Mouse (Mus musculus): ENCODE data around the gene Npdc1. TPM values are rescaled to one million over a fixed set of nuclear protein-coding genes. Genes with fewer than 3 reads are reported as not detected.

Gene Npdc1
- polyA plus RNA-seq, 1 experiment from 2014 or later: 106 TPM

DNA sequence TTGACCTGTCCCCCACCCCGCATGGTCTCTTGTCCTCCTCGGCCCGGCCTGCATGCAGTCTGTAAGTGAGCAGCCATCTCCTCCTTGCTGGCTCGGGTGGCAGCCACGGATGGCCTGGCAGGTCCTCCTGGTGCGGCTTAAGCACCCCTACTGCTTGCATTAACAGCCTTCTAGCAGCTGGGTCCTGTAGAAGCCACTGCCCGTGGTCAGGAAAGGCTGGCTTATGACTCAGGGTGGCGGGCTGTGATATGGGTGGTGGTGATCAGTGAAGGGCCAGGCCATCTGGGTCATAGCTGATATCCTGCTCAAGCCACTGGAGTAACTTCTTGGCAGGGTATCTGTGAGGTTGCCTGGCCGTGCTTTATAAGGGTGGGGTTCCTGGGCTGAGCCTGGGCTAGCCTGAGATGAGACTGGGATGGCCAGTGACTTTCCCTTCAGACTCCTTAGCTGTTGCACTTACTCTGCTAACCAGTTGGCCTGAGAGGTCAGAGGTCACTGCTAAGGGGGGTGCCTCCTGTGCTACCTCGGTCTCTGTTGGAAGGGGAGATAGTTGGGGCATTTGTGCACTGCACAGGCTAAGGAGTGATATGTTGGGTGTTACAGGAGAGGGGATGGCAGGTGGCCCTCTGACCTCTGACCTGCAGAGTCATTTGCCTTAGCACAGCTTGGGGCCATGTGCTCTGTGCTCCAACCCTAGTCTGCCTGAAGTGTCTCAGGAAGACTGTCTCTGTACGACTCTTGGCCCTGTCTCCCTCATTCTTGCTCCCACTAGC is 33.4 kb downstream of the Npdc1 start:
- no peak for ATAC-seq (ENCODE audit: low FRiP score)
- peaks cover 9% of the 10 kb centered on the region for H3K4me1 ChIP-seq (ENCODE audit: control insufficient read depth, insufficient read depth, low read length)
- peaks cover 4% of the 10 kb centered on the region; the same call in 1 of the 2 replicates for H3K27me3 ChIP-seq (ENCODE audit: control insufficient read depth, insufficient read depth, low read length)
- no peak overlapping the region for H3K27ac ChIP-seq (ENCODE audit: low read depth, low read length)
- no peak overlapping the region for H3K9ac ChIP-seq (ENCODE audit: low read length)
- H3K4me2 ChIP-seq: no peak overlapping the region
- WGBS: 78% methylated on average over 11 of the region's 11 CpGs
- DNase-seq (ENCODE audit: low spot score, missing footprints): no peak
- H3K9me3 ChIP-seq (ENCODE audit: control insufficient read depth, low read length): no peaks in the 10 kb centered on the region
- H3K4me3 ChIP-seq (ENCODE audit: low read depth, low read length): no peak overlapping the region
- no peaks in the 10 kb centered on the region for H3K36me3 ChIP-seq (ENCODE audit: control insufficient read depth, insufficient read depth, low read length)

DNA sequence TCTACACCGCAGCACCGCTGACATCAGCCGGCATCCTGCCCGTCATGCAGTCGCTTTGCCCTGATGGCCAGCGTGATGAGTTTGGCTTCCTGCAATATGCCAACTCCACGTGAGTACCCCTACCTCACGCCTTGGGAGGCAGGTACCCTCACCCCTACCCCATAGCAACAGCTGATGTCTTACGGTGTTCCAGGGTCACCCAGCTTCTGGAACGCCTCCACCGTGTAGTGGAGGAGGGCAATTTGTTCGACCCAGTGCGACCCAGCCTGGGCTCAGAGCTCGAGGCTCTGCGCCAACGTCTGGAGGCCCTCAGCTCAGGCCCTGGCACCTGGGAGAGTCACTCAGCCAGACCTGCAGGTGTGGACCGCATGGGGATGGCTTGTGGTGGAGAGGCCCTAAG is 34.0 kb downstream of the Npdc1 start:
- no peak overlapping the region for H3K27ac ChIP-seq (ENCODE audit: low read depth, low read length)
- DNase-seq (ENCODE audit: low spot score, missing footprints) (no peak), ATAC-seq (ENCODE audit: low FRiP score) (no peak)
- WGBS: 93% methylated on average over 17 of the region's 17 CpGs
- H3K4me2 ChIP-seq: no peak overlapping the region
- H3K9me3 ChIP-seq (ENCODE audit: control insufficient read depth, low read length): no peaks in the 10 kb centered on the region
- peaks cover 9% of the 10 kb centered on the region for H3K4me1 ChIP-seq (ENCODE audit: control insufficient read depth, insufficient read depth, low read length)
- H3K36me3 ChIP-seq (ENCODE audit: control insufficient read depth, insufficient read depth, low read length): 0 out of 2 replicates have a peak, but pooled peaks cover 2% of the 10 kb centered on the region
- no peak overlapping the region for H3K4me3 ChIP-seq (ENCODE audit: low read depth, low read length)
- peaks cover 4% of the 10 kb centered on the region; the same call in 1 of the 2 replicates for H3K27me3 ChIP-seq (ENCODE audit: control insufficient read depth, insufficient read depth, low read length)
- H3K9ac ChIP-seq (ENCODE audit: low read length): no peak overlapping the region

GRCm38 (mm10) chr2:25434292-25434691 is 35.1 kb downstream of the Npdc1 start:
- H3K9ac ChIP-seq (ENCODE audit: low read length): no peak overlapping the region
- no peak overlapping the region for H3K4me2 ChIP-seq
- DNase-seq (ENCODE audit: low spot score, missing footprints): no peak
- peaks cover 4% of the 10 kb centered on the region; the same call in 1 of the 2 replicates for H3K27me3 ChIP-seq (ENCODE audit: control insufficient read depth, insufficient read depth, low read length)
- no peak overlapping the region for H3K4me3 ChIP-seq (ENCODE audit: low read depth, low read length)
- ATAC-seq (ENCODE audit: low FRiP score): no peak
- H3K27ac ChIP-seq (ENCODE audit: low read depth, low read length): no peak overlapping the region
- peaks cover 9% of the 10 kb centered on the region for H3K4me1 ChIP-seq (ENCODE audit: control insufficient read depth, insufficient read depth, low read length)
- 89% methylated on average over 8 of the region's 8 CpGs for WGBS
- H3K9me3 ChIP-seq (ENCODE audit: control insufficient read depth, low read length): no peaks in the 10 kb centered on the region
- H3K36me3 ChIP-seq (ENCODE audit: control insufficient read depth, insufficient read depth, low read length): 0 out of 2 replicates have a peak, but pooled peaks cover 4% of the 10 kb centered on the region

DNA sequence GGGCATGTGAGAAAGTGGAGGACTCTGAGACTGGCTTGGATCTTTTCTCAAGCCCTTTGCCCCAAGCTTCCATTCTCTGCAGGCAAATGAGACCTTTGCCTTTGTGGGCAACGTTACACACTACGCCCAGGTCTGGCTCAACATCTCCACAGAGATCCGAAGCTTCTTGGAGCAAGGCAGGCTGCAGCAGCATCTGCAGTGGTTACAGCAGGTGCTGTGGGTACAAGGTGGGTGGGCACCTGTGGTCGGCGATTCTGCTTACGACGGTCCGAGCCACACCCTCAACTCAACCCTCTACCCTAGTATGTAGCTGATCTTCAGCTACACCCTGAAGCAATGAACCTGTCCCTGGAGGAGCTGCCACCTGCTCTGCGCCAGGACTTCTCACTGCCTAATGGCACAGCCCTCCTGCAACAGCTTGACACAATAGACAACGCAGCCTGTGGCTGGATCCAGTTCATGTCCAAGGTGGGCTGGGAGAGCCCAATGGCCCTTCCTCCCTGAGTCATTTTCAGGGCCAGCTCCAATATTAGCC is 37.2 kb downstream of the Npdc1 start:
- ATAC-seq (ENCODE audit: low FRiP score) (no peak), DNase-seq (ENCODE audit: low spot score, missing footprints) (no peak)
- no peak overlapping the region for H3K27ac ChIP-seq (ENCODE audit: low read depth, low read length)
- no peaks in the 10 kb centered on the region for H3K27me3 ChIP-seq (ENCODE audit: control insufficient read depth, insufficient read depth, low read length)
- no peak overlapping the region for H3K4me2 ChIP-seq
- H3K36me3 ChIP-seq (ENCODE audit: control insufficient read depth, insufficient read depth, low read length): peaks cover 9% of the 10 kb centered on the region; the same call in 1 of the 2 replicates
- H3K4me3 ChIP-seq (ENCODE audit: low read depth, low read length): no peak overlapping the region
- no peaks in the 10 kb centered on the region for H3K9me3 ChIP-seq (ENCODE audit: control insufficient read depth, low read length)
- no peak overlapping the region for H3K9ac ChIP-seq (ENCODE audit: low read length)
- H3K4me1 ChIP-seq (ENCODE audit: control insufficient read depth, insufficient read depth, low read length): no peaks in the 10 kb centered on the region
- 91% methylated on average over 10 of the region's 10 CpGs for WGBS

GRCm38 (mm10) chr2:25441067-25441466 is 41.9 kb downstream of the Npdc1 start:
- Histone ChIP-seq H3K9me3 (ENCODE audit: control insufficient read depth, low read length) (no peaks in the 10 kb centered on the region), H3K4me2 (no peak overlapping the region), H3K27me3 (ENCODE audit: control insufficient read depth, insufficient read depth, low read length) (no peaks in the 10 kb centered on the region), H3K4me3 (ENCODE audit: low read depth, low read length) (no peak overlapping the region), H3K4me1 (ENCODE audit: control insufficient read depth, insufficient read depth, low read length) (no peaks in the 10 kb centered on the region), H3K27ac (ENCODE audit: low read depth, low read length) (no peak overlapping the region), H3K9ac (ENCODE audit: low read length) (no peak overlapping the region), H3K36me3 (ENCODE audit: control insufficient read depth, insufficient read depth, low read length) (peaks cover 9% of the 10 kb centered on the region)
- WGBS: 86% methylated on average over 20 of the region's 20 CpGs
- no peak for ATAC-seq (ENCODE audit: low FRiP score)
- DNase-seq (ENCODE audit: low spot score, missing footprints): no peak

- H3K36me3 ChIP-seq (ENCODE audit: control insufficient read depth, insufficient read depth, low read length): peaks cover 11% of the 10 kb centered on the region
- WGBS: 91% methylated on average over 14 of the region's 14 CpGs
- DNase-seq (ENCODE audit: low spot score, missing footprints): no peak
These were observed 43.5 kb downstream of the Npdc1 start for GRCm38 (mm10) chr2:25442682-25443081.

GRCm38 (mm10) chr2:25450853-25451647 is 51.9 kb downstream of the Npdc1 start:
- ATAC-seq (ENCODE audit: low FRiP score) (no peak), DNase-seq (ENCODE audit: low spot score, missing footprints) (no peak)
- Histone ChIP-seq H3K4me3 (ENCODE audit: low read depth, low read length) (no peak overlapping the region), H3K27me3 (ENCODE audit: control insufficient read depth, insufficient read depth, low read length) (no peaks in the 10 kb centered on the region), H3K9me3 (ENCODE audit: control insufficient read depth, low read length) (no peaks in the 10 kb centered on the region), H3K4me2 (no peak overlapping the region), H3K4me1 (ENCODE audit: control insufficient read depth, insufficient read depth, low read length) (no peaks in the 10 kb centered on the region), H3K36me3 (ENCODE audit: control insufficient read depth, insufficient read depth, low read length) (peaks cover 5% of the 10 kb centered on the region; the same call in 1 of the 2 replicates), H3K27ac (ENCODE audit: low read depth, low read length) (no peak overlapping the region), H3K9ac (ENCODE audit: low read length) (no peak overlapping the region)
- 88% methylated on average over 8 of the region's 8 CpGs for WGBS

More at GRCm38 (mm10) chr2:25442682-25443081, 43.5 kb downstream of the Npdc1 start:
- H3K4me2 ChIP-seq: no peak overlapping the region
- no peak overlapping the region for H3K9ac ChIP-seq (ENCODE audit: low read length)
- H3K9me3 ChIP-seq (ENCODE audit: control insufficient read depth, low read length): no peaks in the 10 kb centered on the region
- no peak for ATAC-seq (ENCODE audit: low FRiP score)
- no peak overlapping the region for H3K4me3 ChIP-seq (ENCODE audit: low read depth, low read length)
- H3K4me1 ChIP-seq (ENCODE audit: control insufficient read depth, insufficient read depth, low read length): no peaks in the 10 kb centered on the region
- H3K27ac ChIP-seq (ENCODE audit: low read depth, low read length): no peak overlapping the region
- H3K27me3 ChIP-seq (ENCODE audit: control insufficient read depth, insufficient read depth, low read length): no peaks in the 10 kb centered on the region

DNA sequence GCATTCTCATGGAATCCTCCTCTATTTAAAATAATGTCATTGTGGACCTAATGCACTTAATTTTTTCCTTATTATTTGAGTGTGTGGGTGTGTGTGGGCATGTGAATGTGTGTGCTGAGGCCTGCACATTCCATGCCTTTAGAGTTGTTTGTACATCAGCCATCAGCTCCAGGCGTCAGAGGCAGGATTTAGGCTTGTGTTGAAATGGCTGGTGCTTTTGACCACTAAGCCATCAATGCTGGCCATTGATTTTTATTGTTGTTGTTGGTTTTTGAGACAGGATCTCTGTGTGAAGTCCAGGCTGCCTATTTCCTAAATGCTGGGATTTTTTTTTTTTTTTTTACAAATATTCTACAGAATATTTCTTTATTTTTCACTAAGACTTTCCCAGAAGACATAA is 53.8 kb downstream of the Npdc1 start:
- 42% methylated on average over 1 of the region's 1 CpGs for WGBS
- DNase-seq (ENCODE audit: low spot score, missing footprints) (no peak), ATAC-seq (ENCODE audit: low FRiP score) (no peak)
- no peak overlapping the region for H3K27ac ChIP-seq (ENCODE audit: low read depth, low read length)
- peaks cover under 1% of the 10 kb centered on the region; the same call in 1 of the 2 replicates for H3K36me3 ChIP-seq (ENCODE audit: control insufficient read depth, insufficient read depth, low read length)
- H3K4me3 ChIP-seq (ENCODE audit: low read depth, low read length): no peak overlapping the region
- H3K9ac ChIP-seq (ENCODE audit: low read length): no peak overlapping the region
- no peaks in the 10 kb centered on the region for H3K4me1 ChIP-seq (ENCODE audit: control insufficient read depth, insufficient read depth, low read length)
- no peaks in the 10 kb centered on the region for H3K9me3 ChIP-seq (ENCODE audit: control insufficient read depth, low read length)
- H3K4me2 ChIP-seq: no peak overlapping the region
- H3K27me3 ChIP-seq (ENCODE audit: control insufficient read depth, insufficient read depth, low read length): no peaks in the 10 kb centered on the region
